Mouse (Mus musculus) lung, embryonic 14.5 days (tissue): ENCODE data around the gene Smim10l2a. TPM values are rescaled to one million over a fixed set of nuclear protein-coding genes. Genes with fewer than 3 reads are reported as not detected.

Experiments
- ATAC-seq: fragments of 200-750 bp; cut with Nextera tagmentation; 2 replicates; pipeline ENCODE4 v1.8.0; 2017; ENCODE audit warnings: mild to moderate bottlenecking, moderate TSS enrichment, moderate library complexity; ENCODE audit not compliant: insufficient read depth
- DNase-seq: peaks from one replicate; pipeline ENCODE4 v3.0.0-alpha.2; 2015
- H3K27ac ChIP-seq: fragments of 300-500 bp; sonication (generic); 2 replicates; pipeline ENCODE4 v1.5.1; 2014; ENCODE audit warnings: low read depth, mild to moderate bottlenecking, moderate library complexity
- H3K27me3 ChIP-seq: fragments of 300-500 bp; sonication (generic); 2 replicates; pipeline ENCODE4 v1.6.1; 2014; ENCODE audit warnings: low read length, control low read depth; ENCODE audit not compliant: insufficient read depth
- H3K36me3 ChIP-seq: fragments of 300-500 bp; sonication (generic); 2 replicates; pipeline ENCODE4 v1.6.1; 2014; ENCODE audit warnings: control low read depth; ENCODE audit not compliant: insufficient read depth
- H3K4me1 ChIP-seq: fragments of 300-500 bp; sonication (generic); 2 replicates; pipeline ENCODE4 v1.6.1; 2014; ENCODE audit warnings: antibody characterized with exemption, control low read depth; ENCODE audit not compliant: insufficient read depth
- H3K4me2 ChIP-seq: fragments of 300-500 bp; sonication (generic); 2 replicates; pipeline ENCODE4 v1.6.1; 2014; ENCODE audit warnings: mild to moderate bottlenecking
- H3K4me3 ChIP-seq: fragments of 300-500 bp; sonication (generic); 2 replicates; pipeline ENCODE4 v1.5.1; 2014; ENCODE audit warnings: low read depth, low read length
- H3K9ac ChIP-seq: fragments of 300-500 bp; sonication (generic); 2 replicates; pipeline ENCODE4 v1.6.1; 2014
- H3K9me3 ChIP-seq: fragments of 300-500 bp; sonication (generic); 2 replicates; pipeline ENCODE4 v1.6.1; 2016; ENCODE audit warnings: low read depth, low read length, control low read depth
- CTCF ChIP-seq: IDR thresholded peaks from 2 replicates; pipeline ENCODE4 v1.5.1; 2016; ENCODE audit warnings: antibody characterized with exemption, low read depth
- WGBS: fragments of 180-500 bp; shearing (Covaris S2); extraction: QIAGEN DNeasy Blood & Tissue Kit; methylation state at CpG from one replicate; pipeline ENCODE4 v1.1.7; 2014; 5-methylcytosine and 5-hydroxymethylcytosine counted together
- polyA plus RNA-seq: library from polyadenylated mRNA; unstranded; fragments of >200 nt; fragmentation: Nextera tagmentation; extraction: Ambion mirVana; gene quantifications from 2 replicates; pipeline ENCODE4 v1.2.1, GENCODE M21; 2014

The Smim10l2a gene
- polyA plus RNA-seq, 1 experiment from 2014 or later = 6.2 TPM

GRCm38 (mm10) chrX:56384142-56384541 lies 9.8 kb downstream of the Smim10l2a start:
- H3K9me3 ChIP-seq = no peaks in the 10 kb centered on the region
- H3K4me3 ChIP-seq = no peak overlapping the region
- H3K27me3 ChIP-seq = no peaks in the 10 kb centered on the region
- no peaks in the 10 kb centered on the region for H3K36me3 ChIP-seq
- H3K27ac ChIP-seq = no peak overlapping the region
- TF ChIP-seq CTCF = no peak
- H3K4me2 ChIP-seq = no peak overlapping the region
- H3K4me1 ChIP-seq = no peaks in the 10 kb centered on the region
- H3K9ac ChIP-seq = no peak overlapping the region
- WGBS = 68% methylated on average over 2 of the region's 2 CpGs
- no peak for ATAC-seq
- peak; percentile 29 for DNase-seq

GRCm38 (mm10) chrX:56404646-56405045 lies 30.3 kb downstream of the Smim10l2a start:
- ATAC-seq = no peak
- Histone ChIP-seq H3K27me3 (no peaks in the 10 kb centered on the region), H3K36me3 (no peaks in the 10 kb centered on the region), H3K4me3 (no peak overlapping the region), H3K4me2 (no peak overlapping the region), H3K4me1 (no peaks in the 10 kb centered on the region), H3K9me3 (no peaks in the 10 kb centered on the region), H3K9ac (no peak overlapping the region), H3K27ac (no peak overlapping the region)
- TF ChIP-seq CTCF = no peak
- WGBS = 15% methylated on average over 2 of the region's 2 CpGs
- DNase-seq = no peak

GRCm38 (mm10) chrX:56405482-56405881 lies 31.1 kb downstream of the Smim10l2a start:
- no peaks in the 10 kb centered on the region for H3K27me3 ChIP-seq
- H3K4me2 ChIP-seq = no peak overlapping the region
- 50% methylated on average over 1 of the region's 1 CpGs for WGBS
- no peak for DNase-seq
- H3K9ac ChIP-seq = no peak overlapping the region
- TF ChIP-seq CTCF = no peak
- no peaks in the 10 kb centered on the region for H3K4me1 ChIP-seq
- H3K9me3 ChIP-seq = no peaks in the 10 kb centered on the region
- ATAC-seq = no peak
- H3K27ac ChIP-seq = no peak overlapping the region
- no peaks in the 10 kb centered on the region for H3K36me3 ChIP-seq
- H3K4me3 ChIP-seq = no peak overlapping the region

DNA sequence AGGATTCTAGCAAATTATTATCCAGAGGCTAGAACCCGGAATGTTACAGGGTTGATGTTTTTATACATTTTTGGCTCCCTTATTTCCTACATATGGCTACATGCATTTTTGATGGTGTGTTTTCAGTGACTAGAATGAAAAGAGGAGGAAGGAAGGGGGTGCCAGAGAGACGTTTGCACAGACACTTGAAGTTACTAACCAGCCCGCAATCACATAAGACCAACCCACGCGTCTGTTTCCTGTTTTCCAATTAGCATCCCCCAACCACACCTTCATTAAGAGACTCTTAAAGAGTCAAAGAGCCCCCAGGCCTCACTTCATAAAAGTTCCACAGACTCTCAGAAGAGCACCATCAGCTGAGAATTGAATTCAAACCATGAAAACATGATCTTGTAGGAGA lies 31.7 kb downstream of the Smim10l2a start:
- no peak overlapping the region for H3K4me2 ChIP-seq
- H3K9ac ChIP-seq = no peak overlapping the region
- H3K27ac ChIP-seq = no peak overlapping the region
- DNase-seq (no peak), ATAC-seq (no peak)
- no peak for TF ChIP-seq CTCF
- no peaks in the 10 kb centered on the region for H3K4me1 ChIP-seq
- H3K9me3 ChIP-seq = no peaks in the 10 kb centered on the region
- 52% methylated on average over 5 of the region's 5 CpGs for WGBS
- no peaks in the 10 kb centered on the region for H3K27me3 ChIP-seq
- H3K4me3 ChIP-seq = no peak overlapping the region
- no peaks in the 10 kb centered on the region for H3K36me3 ChIP-seq

- ATAC-seq = no peak
- Histone ChIP-seq H3K4me2 (no peak overlapping the region), H3K4me1 (no peaks in the 10 kb centered on the region), H3K36me3 (no peaks in the 10 kb centered on the region), H3K27me3 (no peaks in the 10 kb centered on the region), H3K27ac (no peak overlapping the region), H3K4me3 (no peak overlapping the region), H3K9me3 (no peaks in the 10 kb centered on the region), H3K9ac (no peak overlapping the region)
- no peak for TF ChIP-seq CTCF
- 72% methylated on average over 3 of the region's 3 CpGs for WGBS
- no peak for DNase-seq
Measured at GRCm38 (mm10) chrX:56416277-56416676, 41.9 kb downstream of the Smim10l2a start.

DNA sequence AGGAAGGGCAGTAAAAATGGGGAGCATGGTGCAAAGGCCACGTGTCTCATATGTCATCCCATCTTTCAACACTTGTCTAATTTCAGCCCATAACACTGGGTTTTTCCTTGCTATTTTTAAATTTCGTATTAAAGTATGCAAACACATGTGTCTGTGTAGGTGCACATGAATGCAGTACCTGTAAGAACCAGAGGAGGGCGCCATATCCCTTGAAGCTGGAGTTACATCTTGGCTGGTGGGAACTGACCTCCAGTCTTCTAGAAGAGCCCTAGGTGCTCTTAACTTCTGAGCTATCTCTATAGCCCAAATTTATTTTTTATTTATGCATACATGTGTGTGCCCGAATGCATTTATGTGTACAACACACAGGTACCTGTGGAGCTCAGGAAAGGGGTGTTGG lies 43.2 kb downstream of the Smim10l2a start:
- H3K9ac ChIP-seq = no peak overlapping the region
- H3K9me3 ChIP-seq = no peaks in the 10 kb centered on the region
- ATAC-seq (no peak), DNase-seq (no peak)
- TF ChIP-seq CTCF = no peak; the same call in 1 of the 2 replicates
- WGBS = 71% methylated on average over 4 of the region's 4 CpGs
- no peak overlapping the region for H3K4me2 ChIP-seq
- H3K36me3 ChIP-seq = no peaks in the 10 kb centered on the region
- H3K27me3 ChIP-seq = no peaks in the 10 kb centered on the region
- no peak overlapping the region for H3K27ac ChIP-seq
- no peak overlapping the region for H3K4me3 ChIP-seq
- H3K4me1 ChIP-seq = no peaks in the 10 kb centered on the region

Other genes starting within 250 kb of the Smim10l2a start
- gene 3830403N18Rik, start 238.0 kb upstream of the Smim10l2a start, polyA plus RNA-seq = 1.1 and 2.3 TPM in 2 replicates
- gene Gm773, start 161.7 kb upstream of the Smim10l2a start, polyA plus RNA-seq = not detected in 2 replicates
- 10.4 and 10.9 TPM in 2 replicates for gene Zfp449, start 28.2 kb upstream of the Smim10l2a start, polyA plus RNA-seq
- 2.2 and 4.5 TPM in 2 replicates for gene Gm2174, start 73.4 kb downstream of the Smim10l2a start, polyA plus RNA-seq
- 27.8 and 29.9 TPM in 2 replicates for gene Ints6l, start 80.3 kb downstream of the Smim10l2a start, polyA plus RNA-seq
- not detected in 2 replicates for gene Gm10477, start 150.2 kb downstream of the Smim10l2a start, polyA plus RNA-seq
- gene Gm648, start 175.0 kb downstream of the Smim10l2a start, polyA plus RNA-seq = not detected in 2 replicates
- gene Mmgt1, start 223.5 kb downstream of the Smim10l2a start, polyA plus RNA-seq = 30.9 and 32.3 TPM in 2 replicates
- gene Slc9a6, start 235.2 kb downstream of the Smim10l2a start, polyA plus RNA-seq = 8.7 and 8.9 TPM in 2 replicates